Mouse (Mus musculus): ENCODE measurements around the gene Ttc26.

DNA sequence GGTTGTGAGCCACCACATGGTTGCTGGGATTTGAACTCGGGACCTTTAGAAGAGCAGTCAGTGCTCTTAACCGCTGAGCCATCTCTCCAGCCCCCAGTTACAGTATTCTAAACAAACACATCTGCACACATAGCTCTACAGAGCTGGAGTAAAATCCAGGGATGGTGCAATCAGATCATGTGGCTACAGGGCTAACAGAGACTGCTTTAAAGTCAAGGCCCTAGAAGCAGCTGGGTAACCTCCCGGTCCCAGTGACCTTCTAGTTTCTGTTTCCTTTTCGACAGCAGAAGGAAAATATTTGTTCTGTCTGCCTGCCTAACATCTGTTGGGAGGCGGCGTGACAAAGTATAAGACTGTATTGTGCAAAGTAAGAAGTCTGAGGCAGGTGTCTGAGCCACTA lies 43.3 kb upstream of the Ttc26 start:
- TF ChIP-seq EP300 (IDR thresholded peaks at IDR 0.05; ENCODE audit: low read depth) = no peak
- TF ChIP-seq CTCF (IDR thresholded peaks at IDR 0.05; ENCODE audit: low read depth) = no peak
